Mouse (Mus musculus) G1E (cell line): ENCODE data around the gene Adam10. TPM values are rescaled to one million over a fixed set of nuclear protein-coding genes. Genes with fewer than 3 reads are reported as not detected.

Source experiments
- ATAC-seq: 2 replicates; pipeline ENCODE4 v1.8.0; 2016; ENCODE audit warnings: mild to moderate bottlenecking; ENCODE audit not compliant: insufficient number of reproducible peaks, poor library complexity, low FRiP score, severe bottlenecking; ENCODE audit errors: extremely low read depth
- DNase-seq: peaks from one replicate; pipeline ENCODE4 v3.0.0; 2012; ENCODE audit warnings: low spot score
- H3K27me3 ChIP-seq: 2 replicates; pipeline ENCODE4 v1.6.1; 2012; ENCODE audit warnings: mild to moderate bottlenecking, low read length, inconsistent platforms; ENCODE audit not compliant: insufficient read depth
- H3K36me3 ChIP-seq: replicated peaks from 2 replicates; pipeline ENCODE3; 2012; ENCODE audit warnings: mild to moderate bottlenecking, inconsistent platforms
- H3K4me1 ChIP-seq: 2 replicates; pipeline ENCODE4 v1.6.1; 2012; ENCODE audit warnings: low read depth, low read length, inconsistent platforms, mixed read lengths; ENCODE audit not compliant: insufficient read depth
- H3K4me3 ChIP-seq: 2 replicates; pipeline ENCODE4 v1.5.1; 2012; ENCODE audit warnings: low read depth, mild to moderate bottlenecking, inconsistent platforms, low read length, moderate library complexity, mixed read lengths
- H3K9me3 ChIP-seq: replicated peaks from 2 replicates; pipeline ENCODE4 v1.6.1; 2012; ENCODE audit warnings: inconsistent platforms
- CTCF ChIP-seq: IDR thresholded peaks from 2 replicates; pipeline ENCODE4 v1.5.1; 2012; ENCODE audit warnings: low read depth, low read length, inconsistent platforms, mixed read lengths
- GATA1 ChIP-seq: IDR thresholded peaks from 2 replicates; pipeline ENCODE4 v1.6.1; 2012; ENCODE audit warnings: borderline replicate concordance, low read length, inconsistent platforms, mixed read lengths
- GATA2 ChIP-seq: IDR thresholded peaks from 2 replicates; pipeline ENCODE4 v1.6.1; 2012; ENCODE audit warnings: low read depth, low read length, inconsistent platforms, borderline replicate concordance
- POLR2AphosphoS5 ChIP-seq: IDR thresholded peaks from 2 replicates; pipeline ENCODE4 v1.6.1; 2012; ENCODE audit warnings: low read depth, low read length, inconsistent platforms; ENCODE audit not compliant: insufficient replicate concordance
- TAL1 ChIP-seq: conservative IDR thresholded peaks from 2 replicates; pipeline ENCODE4 v1.6.1; 2012; ENCODE audit warnings: low read depth, low read length, inconsistent platforms, mixed read lengths
- polyA plus RNA-seq: library from polyadenylated mRNA; stranded (reverse); fragments of >175 nt; gene quantifications from 2 replicates; pipeline ENCODE4 v1.2.3, GENCODE M21; 2012
- total RNA-seq, 2 experiments: library from RNA; stranded (forward) in 1 of 2; stranded (reverse) in 1 of 2; fragments of 200-1000 nt in 1 of 2; fragments of >200 nt in 1 of 2; fragmentation: Nextera tagmentation in 1 of 2; gene quantifications; 2 replicates each; pipeline ENCODE4 v1.2.3; 2014 to 2017

Adam10 gene
- total and polyA plus RNA-seq, 3 experiments, result 37.5 to 117 (median 45.9) TPM

DNA sequence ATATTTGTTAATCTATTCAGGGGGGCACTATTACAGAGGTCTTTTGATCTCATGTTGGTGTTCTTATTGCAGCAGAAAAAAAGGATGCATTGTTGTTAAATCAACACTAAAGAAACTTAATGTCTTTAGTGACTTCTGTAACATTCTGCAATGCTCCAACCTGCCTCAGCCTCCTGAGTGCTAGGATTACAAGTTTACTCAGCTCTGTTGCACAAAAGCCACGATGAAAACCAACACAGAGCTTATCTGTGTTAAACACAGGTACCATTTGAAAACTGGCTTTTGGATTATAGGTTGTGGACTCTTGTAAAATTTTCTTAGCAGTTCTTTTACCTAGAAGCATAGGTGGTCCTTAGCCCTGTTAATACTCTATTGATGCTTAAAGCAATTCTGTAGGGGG, 19.3 kb downstream of the Adam10 start:
- Histone ChIP-seq H3K36me3 (peaks cover 10% of the 10 kb centered on the region), H3K4me1 (peaks cover 25% of the 10 kb centered on the region; the same call in 1 of the 2 replicates), H3K27me3 (no peaks in the 10 kb centered on the region), H3K4me3 (no peak overlapping the region), H3K9me3 (no peaks in the 10 kb centered on the region)
- no peak for DNase-seq
- no peak for ATAC-seq
- TF ChIP-seq TAL1 (no peak), GATA2 (no peak), POLR2AphosphoS5 (no peak), GATA1 (no peak), CTCF (no peak)

DNA sequence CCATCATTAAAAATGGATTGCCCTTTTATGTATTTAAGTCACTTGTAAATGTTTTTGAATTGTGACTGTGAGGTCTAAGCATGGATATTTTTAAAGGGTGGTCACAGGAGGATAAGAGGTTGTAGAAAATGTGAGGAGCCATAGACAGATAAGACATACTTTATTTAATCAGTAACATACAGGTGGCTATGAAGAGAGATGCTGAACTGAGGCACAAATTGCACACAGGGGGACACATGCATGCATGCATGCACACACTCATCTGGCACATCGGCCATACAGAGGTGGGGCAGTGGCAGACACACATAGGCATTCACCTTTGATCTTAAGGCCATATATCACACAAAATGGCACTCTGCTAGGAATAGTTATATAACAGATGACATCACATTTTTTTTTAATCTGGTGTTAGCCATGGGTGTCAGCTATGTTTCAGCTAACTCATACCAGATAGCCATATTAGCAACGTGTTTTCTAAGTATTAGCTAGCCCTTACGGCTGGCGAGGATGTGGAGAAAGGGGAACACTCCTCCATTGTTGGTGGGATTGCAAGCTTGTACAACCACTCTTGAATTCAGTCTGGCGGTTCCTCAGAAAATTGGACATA, 24.9 kb downstream of the Adam10 start:
- no peak overlapping the region for H3K4me3 ChIP-seq
- DNase-seq (no peak), ATAC-seq (no peak)
- H3K27me3 ChIP-seq, result no peaks in the 10 kb centered on the region
- no peaks in the 10 kb centered on the region for H3K9me3 ChIP-seq
- peaks cover 5% of the 10 kb centered on the region for H3K4me1 ChIP-seq
- H3K36me3 ChIP-seq, result peaks cover 32% of the 10 kb centered on the region
- no peak for TF ChIP-seq CTCF
- no peak for TF ChIP-seq POLR2AphosphoS5
- TF ChIP-seq GATA1, result no peak
- TF ChIP-seq GATA2, result no peak
- TF ChIP-seq TAL1, result no peak

GRCm38 (mm10) chr9:70706444-70706843, 27.6 kb downstream of the Adam10 start:
- Histone ChIP-seq H3K4me1 (peaks cover 2% of the 10 kb centered on the region; the same call in 1 of the 2 replicates), H3K9me3 (no peaks in the 10 kb centered on the region), H3K4me3 (no peak overlapping the region), H3K36me3 (peaks cover 46% of the 10 kb centered on the region), H3K27me3 (no peaks in the 10 kb centered on the region)
- ATAC-seq (no peak), DNase-seq (no peak)
- no peak for TF ChIP-seq GATA2
- TF ChIP-seq TAL1, result no peak
- TF ChIP-seq POLR2AphosphoS5, result no peak
- TF ChIP-seq CTCF, result no peak
- no peak for TF ChIP-seq GATA1

- Histone ChIP-seq H3K27me3 (no peaks in the 10 kb centered on the region), H3K9me3 (no peaks in the 10 kb centered on the region), H3K4me1 (peaks cover 31% of the 10 kb centered on the region), H3K36me3 (peaks cover 38% of the 10 kb centered on the region), H3K4me3 (no peak overlapping the region)
- DNase-seq (no peak), ATAC-seq (no peak)
- no peak for TF ChIP-seq GATA2
- TF ChIP-seq GATA1, result no peak
- TF ChIP-seq CTCF, result no peak
- no peak for TF ChIP-seq POLR2AphosphoS5
- TF ChIP-seq TAL1, result no peak
Measured at GRCm38 (mm10) chr9:70729544-70729943, 50.7 kb downstream of the Adam10 start.

DNA sequence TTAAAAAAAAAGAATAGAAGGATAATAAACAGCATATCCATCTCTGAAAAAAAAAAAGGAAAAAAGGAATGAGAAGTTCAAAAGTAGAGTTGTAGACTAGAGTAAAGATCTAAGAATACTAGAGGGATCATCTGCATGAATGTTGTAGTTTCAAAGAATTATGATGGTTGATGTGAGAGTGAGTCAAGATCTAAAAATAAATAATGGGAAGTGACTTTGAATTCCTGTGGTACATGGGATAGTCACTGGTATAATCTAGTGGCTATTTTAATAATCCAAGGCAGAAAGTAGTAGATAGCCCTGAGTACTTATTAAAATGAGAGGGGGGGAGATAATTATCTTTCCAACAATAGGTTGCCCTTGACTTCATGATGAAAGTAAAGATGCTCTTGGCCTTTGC, 52.3 kb downstream of the Adam10 start:
- H3K9me3 ChIP-seq, result no peaks in the 10 kb centered on the region
- ATAC-seq (no peak), DNase-seq (no peak)
- H3K36me3 ChIP-seq, result peaks cover 34% of the 10 kb centered on the region
- TF ChIP-seq TAL1 (no peak), GATA2 (no peak), GATA1 (no peak), CTCF (no peak), POLR2AphosphoS5 (no peak)
- peaks cover 26% of the 10 kb centered on the region for H3K4me1 ChIP-seq
- H3K4me3 ChIP-seq, result no peak overlapping the region
- no peaks in the 10 kb centered on the region for H3K27me3 ChIP-seq

GRCm38 (mm10) chr9:70733208-70733607, 54.4 kb downstream of the Adam10 start:
- Histone ChIP-seq H3K27me3 (no peaks in the 10 kb centered on the region), H3K9me3 (no peaks in the 10 kb centered on the region), H3K4me3 (no peak overlapping the region; the same call in 1 of the 2 replicates), H3K4me1 (peaks cover 26% of the 10 kb centered on the region), H3K36me3 (peaks cover 42% of the 10 kb centered on the region)
- ATAC-seq (peak; percentile 54), DNase-seq (peak; percentile 6)
- TF ChIP-seq POLR2AphosphoS5, result no peak
- no peak for TF ChIP-seq CTCF
- TF ChIP-seq TAL1, result no peak

DNA sequence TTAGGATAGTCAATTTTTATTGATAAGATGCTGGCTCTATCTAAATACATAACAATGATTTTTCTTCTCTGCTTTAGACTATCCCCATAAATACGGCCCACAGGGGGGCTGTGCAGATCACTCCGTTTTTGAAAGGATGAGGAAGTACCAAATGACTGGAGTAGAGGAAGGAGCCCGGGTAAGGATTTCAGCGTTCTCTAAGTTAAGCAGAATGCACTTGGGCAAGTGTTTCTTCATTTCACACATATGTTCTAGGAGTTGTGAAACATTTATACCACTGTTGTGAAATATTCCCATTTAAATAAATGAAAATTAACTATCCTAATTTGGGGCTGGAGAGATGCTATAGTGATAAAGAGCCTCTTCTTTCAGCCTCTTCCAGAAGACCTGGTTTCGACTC, 61.2 kb downstream of the Adam10 start:
- TF ChIP-seq CTCF (no peak), GATA1 (no peak), TAL1 (no peak), POLR2AphosphoS5 (no peak), GATA2 (no peak)
- H3K4me1 ChIP-seq, result no peaks in the 10 kb centered on the region
- H3K9me3 ChIP-seq, result no peaks in the 10 kb centered on the region
- no peak for DNase-seq
- no peak overlapping the region for H3K4me3 ChIP-seq
- peaks cover 42% of the 10 kb centered on the region for H3K36me3 ChIP-seq
- H3K27me3 ChIP-seq, result no peaks in the 10 kb centered on the region
- no peak for ATAC-seq
